Comparison of ENCODE assay signal across 15 mouse cellular contexts in the genomic region with DNA sequence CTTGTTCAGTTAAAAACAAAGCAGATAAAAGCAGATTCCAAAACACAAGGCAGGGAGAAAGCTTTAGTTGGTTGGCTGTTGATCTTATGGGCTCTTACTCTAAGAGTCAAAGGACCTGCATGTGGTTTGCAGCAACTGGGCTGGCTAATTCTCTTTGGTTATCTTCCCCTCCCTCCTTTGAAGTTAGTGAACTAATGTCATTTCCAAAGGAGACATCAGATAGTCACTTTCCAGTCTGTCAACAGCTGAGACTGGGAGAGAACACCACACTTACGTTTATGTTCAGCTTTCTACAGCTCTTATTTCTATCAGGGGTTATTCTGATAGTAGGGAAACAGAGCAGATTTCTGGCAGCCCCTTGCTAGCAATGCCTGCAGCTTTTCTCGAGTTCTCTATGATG.
"Had no signal": no experiment of that assay in that cellular context is flagged by ENCODE, and none has a peak within 500 bp of the region (broad histone marks: within the 10 kb centered on the region; RNA-seq: fewer than 3 reads in every experiment).

No protein-coding gene starts in this region.

- H3K27ac ChIP-seq: limb, embryonic 12.5 days; limb, embryonic 15.5 days; liver, embryonic 14.5 days; lung, embryonic 15.5 days had no signal

- DNase-seq: kidney, postnatal 14 days; kidney, postnatal 4 days; left cerebral cortex, postnatal 4 days; liver, postnatal 0 days; lung, postnatal 10 days; lung, postnatal 36 days; midbrain, embryonic 14.5 days; thymus, adult 18-20 months; thymus, postnatal 36 days had no signal

- H3K9ac ChIP-seq: limb, embryonic 12.5 days; limb, embryonic 15.5 days; liver, embryonic 14.5 days; liver, postnatal 0 days; lung, embryonic 15.5 days had no signal

- H3K4me2 ChIP-seq: limb, embryonic 12.5 days; limb, embryonic 15.5 days; liver, embryonic 11.5 days; lung, embryonic 15.5 days; midbrain, embryonic 11.5 days had no signal

- ATAC-seq: liver, postnatal 0 days had no signal

- H3K4me1 ChIP-seq: limb, embryonic 12.5 days; limb, embryonic 15.5 days; lung, embryonic 15.5 days had no signal

- H3K27me3 ChIP-seq: limb, embryonic 12.5 days; limb, embryonic 15.5 days; lung, embryonic 15.5 days had no signal

- H3K36me3 ChIP-seq: limb, embryonic 12.5 days; limb, embryonic 15.5 days; lung, embryonic 15.5 days had no signal

- H3K9me3 ChIP-seq: limb, embryonic 12.5 days; limb, embryonic 15.5 days; lung, embryonic 15.5 days had no signal

- H3K4me3 ChIP-seq: limb, embryonic 12.5 days; limb, embryonic 15.5 days; lung, embryonic 15.5 days had no signal
